Mouse (Mus musculus) liver, embryonic 15.5 days (tissue): ENCODE results near the gene Gpn1. TPM values are rescaled to one million over a fixed set of nuclear protein-coding genes. Genes with fewer than 3 reads are reported as not detected.
A peak's percentile ranks its signal among the peaks of the same experiment; 100 is the strongest.
"Not testable (repeated sequence)": the region's sequence is repeated elsewhere in the genome, so short reads cannot be mapped to it uniquely, and the experiment has no call there.

Experiments used
- ATAC-seq: fragments of 200-750 bp; cut with Nextera tagmentation; 2 replicates; pipeline ENCODE4 v1.8.0; 2017; ENCODE audit warnings: moderate number of reproducible peaks, mild to moderate bottlenecking, moderate library complexity; ENCODE audit not compliant: insufficient read depth
- H3K27ac ChIP-seq: fragments of 300-500 bp; sonication (generic); replicated peaks from 2 replicates; pipeline ENCODE4 v1.5.1; 2015; ENCODE audit warnings: mild to moderate bottlenecking, inconsistent platforms
- H3K27me3 ChIP-seq: fragments of 300-500 bp; sonication (generic); 2 replicates; pipeline ENCODE4 v1.6.1; 2015; ENCODE audit warnings: mild to moderate bottlenecking, inconsistent platforms
- H3K36me3 ChIP-seq: fragments of 300-500 bp; sonication (generic); replicated peaks from 2 replicates; pipeline ENCODE4 v1.6.1; 2015; ENCODE audit warnings: moderate library complexity, mild to moderate bottlenecking, inconsistent platforms
- H3K4me1 ChIP-seq: fragments of 300-500 bp; sonication (generic); replicated peaks from 2 replicates; pipeline ENCODE4 v1.6.1; 2015; ENCODE audit warnings: inconsistent platforms
- H3K4me2 ChIP-seq: fragments of 300-500 bp; sonication (generic); 2 replicates; pipeline ENCODE4 v1.6.1; 2015; ENCODE audit warnings: moderate library complexity, mild to moderate bottlenecking, inconsistent platforms
- H3K4me3 ChIP-seq: fragments of 300-500 bp; sonication (generic); replicated peaks from 2 replicates; pipeline ENCODE4 v1.5.1; 2015; ENCODE audit warnings: mild to moderate bottlenecking, inconsistent platforms
- H3K9ac ChIP-seq: fragments of 300-500 bp; sonication (generic); 2 replicates; pipeline ENCODE4 v1.6.1; 2015; ENCODE audit warnings: moderate library complexity, mild to moderate bottlenecking, inconsistent platforms
- H3K9me3 ChIP-seq: fragments of 300-500 bp; sonication (generic); replicated peaks from 2 replicates; pipeline ENCODE4 v1.6.1; 2016; ENCODE audit warnings: inconsistent platforms
- WGBS: fragments of 180-500 bp; shearing (Covaris S2); methylation state at CpG from one replicate; pipeline ENCODE4 v1.1.7; 2015; ENCODE audit warnings: mixed read lengths; ENCODE audit not compliant: insufficient replicate concordance; 5-methylcytosine and 5-hydroxymethylcytosine counted together
- polyA plus RNA-seq: library from polyadenylated mRNA; unstranded; fragments of >200 nt; fragmentation: Nextera tagmentation; extraction: Ambion mirVana; gene quantifications from 2 replicates; pipeline ENCODE4 v1.2.1, GENCODE M21; 2015

Gpn1 gene
- polyA plus RNA-seq, 1 experiment from 2014 or later = 18.5 TPM

GRCm38 (mm10) chr5:31489116-31489769 lies 5.3 kb upstream of the Gpn1 start:
- H3K9ac ChIP-seq = no peak overlapping the region
- no peak overlapping the region for H3K4me3 ChIP-seq
- peaks cover 5% of the 10 kb centered on the region for H3K4me1 ChIP-seq
- ATAC-seq = no peak
- H3K27me3 ChIP-seq = peaks cover 4% of the 10 kb centered on the region
- no peak overlapping the region for H3K4me2 ChIP-seq
- no peaks in the 10 kb centered on the region for H3K36me3 ChIP-seq
- 49% methylated on average over 7 of the region's 7 CpGs for WGBS
- no peak overlapping the region for H3K27ac ChIP-seq
- no peaks in the 10 kb centered on the region for H3K9me3 ChIP-seq

DNA sequence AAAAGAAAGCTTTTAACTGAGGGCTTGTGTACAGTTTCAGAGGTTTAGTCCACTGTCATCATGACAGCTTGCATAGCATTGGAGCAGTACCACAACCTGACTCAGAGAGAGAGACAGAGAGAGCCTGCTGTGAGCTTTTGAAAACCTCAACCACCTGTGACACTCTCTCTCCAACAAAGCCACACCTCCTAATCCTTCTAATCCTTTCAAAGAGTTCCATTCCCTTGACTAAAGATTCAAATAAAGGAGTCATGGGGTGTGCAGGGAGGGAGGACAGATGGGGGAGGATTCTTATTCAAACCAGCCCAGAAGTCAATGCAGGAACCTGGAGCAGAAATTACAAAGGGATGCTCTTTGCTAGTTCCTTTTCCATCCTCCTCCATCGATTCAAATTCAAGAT lies 2.5 kb upstream of the Gpn1 start:
- ATAC-seq = no peak
- Histone ChIP-seq H3K4me2 (no peak overlapping the region), H3K36me3 (peaks cover 7% of the 10 kb centered on the region), H3K4me3 (no peak overlapping the region), H3K9ac (no peak overlapping the region), H3K4me1 (peaks cover 18% of the 10 kb centered on the region), H3K27ac (no peak overlapping the region), H3K9me3 (no peaks in the 10 kb centered on the region), H3K27me3 (peaks cover 4% of the 10 kb centered on the region)
- WGBS = 49% methylated on average over 1 of the region's 1 CpGs

DNA sequence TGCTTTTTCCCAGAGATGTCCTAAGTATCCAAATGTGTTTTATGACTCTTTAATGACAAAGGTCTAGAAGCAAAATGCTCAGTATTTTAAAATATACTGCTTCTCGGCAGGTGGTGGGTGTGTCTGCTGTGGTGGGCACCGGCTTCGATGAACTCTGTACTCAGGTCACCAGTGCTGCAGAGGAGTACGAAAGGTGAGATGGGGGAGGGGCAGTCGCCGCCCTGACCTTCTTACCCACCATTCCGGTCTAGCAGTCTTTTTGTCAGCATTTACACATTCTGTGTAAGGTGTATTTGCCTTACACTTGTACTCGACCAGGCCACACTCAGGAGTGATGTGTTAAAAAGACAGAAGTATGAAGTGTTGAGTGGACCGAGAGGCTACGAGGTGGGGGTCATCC lies 10.3 kb downstream of the Gpn1 start:
- H3K9me3 ChIP-seq = no peaks in the 10 kb centered on the region
- 77% methylated on average over 10 of the region's 10 CpGs for WGBS
- no peaks in the 10 kb centered on the region for H3K27me3 ChIP-seq
- no peak overlapping the region for H3K27ac ChIP-seq
- H3K36me3 ChIP-seq = peaks cover 69% of the 10 kb centered on the region
- ATAC-seq = no peak
- no peak overlapping the region for H3K4me3 ChIP-seq
- no peak overlapping the region for H3K4me2 ChIP-seq
- H3K9ac ChIP-seq = no peak overlapping the region
- no peaks in the 10 kb centered on the region for H3K4me1 ChIP-seq

DNA sequence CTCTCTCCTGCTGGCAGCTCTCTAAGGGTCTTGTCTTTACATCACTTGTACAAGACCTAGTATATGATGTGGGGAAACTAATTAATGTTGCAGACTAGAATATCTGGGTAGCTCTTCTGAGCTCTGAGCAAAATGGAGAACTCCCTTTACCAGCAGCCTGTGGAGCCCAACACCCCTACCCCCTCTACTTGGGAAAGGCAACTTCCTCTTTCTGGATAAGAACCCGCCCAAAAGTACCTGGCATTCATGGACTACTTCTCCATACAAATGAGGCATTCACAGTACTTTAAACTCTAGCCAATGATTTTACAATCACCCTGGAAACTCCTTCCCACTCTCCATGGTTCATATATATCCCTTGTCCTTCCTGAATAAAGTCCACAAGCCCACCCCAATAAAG lies 17.9 kb downstream of the Gpn1 start:
- 0 out of 2 replicates have a peak overlapping the region, but pooled peaks have one; percentile 4 for H3K27ac ChIP-seq
- no peak overlapping the region for H3K4me2 ChIP-seq
- H3K9ac ChIP-seq = no peak overlapping the region
- H3K4me3 ChIP-seq = no peak overlapping the region
- no peaks in the 10 kb centered on the region for H3K27me3 ChIP-seq
- H3K36me3 ChIP-seq = peaks cover 73% of the 10 kb centered on the region
- 30% methylated on average over 1 of the region's 1 CpGs for WGBS
- H3K9me3 ChIP-seq = no peaks in the 10 kb centered on the region
- no peaks in the 10 kb centered on the region for H3K4me1 ChIP-seq
- ATAC-seq = no peak

GRCm38 (mm10) chr5:31520556-31520955 lies 26.0 kb downstream of the Gpn1 start:
- no peak overlapping the region for H3K4me3 ChIP-seq
- WGBS = 72% methylated on average over 6 of the region's 6 CpGs
- H3K4me2 ChIP-seq = no peak overlapping the region
- H3K27me3 ChIP-seq = no peaks in the 10 kb centered on the region
- H3K36me3 ChIP-seq = peaks cover 62% of the 10 kb centered on the region
- no peak overlapping the region for H3K9ac ChIP-seq
- no peak overlapping the region for H3K27ac ChIP-seq
- no peak for ATAC-seq
- H3K9me3 ChIP-seq = no peaks in the 10 kb centered on the region
- H3K4me1 ChIP-seq = peaks cover 3% of the 10 kb centered on the region

DNA sequence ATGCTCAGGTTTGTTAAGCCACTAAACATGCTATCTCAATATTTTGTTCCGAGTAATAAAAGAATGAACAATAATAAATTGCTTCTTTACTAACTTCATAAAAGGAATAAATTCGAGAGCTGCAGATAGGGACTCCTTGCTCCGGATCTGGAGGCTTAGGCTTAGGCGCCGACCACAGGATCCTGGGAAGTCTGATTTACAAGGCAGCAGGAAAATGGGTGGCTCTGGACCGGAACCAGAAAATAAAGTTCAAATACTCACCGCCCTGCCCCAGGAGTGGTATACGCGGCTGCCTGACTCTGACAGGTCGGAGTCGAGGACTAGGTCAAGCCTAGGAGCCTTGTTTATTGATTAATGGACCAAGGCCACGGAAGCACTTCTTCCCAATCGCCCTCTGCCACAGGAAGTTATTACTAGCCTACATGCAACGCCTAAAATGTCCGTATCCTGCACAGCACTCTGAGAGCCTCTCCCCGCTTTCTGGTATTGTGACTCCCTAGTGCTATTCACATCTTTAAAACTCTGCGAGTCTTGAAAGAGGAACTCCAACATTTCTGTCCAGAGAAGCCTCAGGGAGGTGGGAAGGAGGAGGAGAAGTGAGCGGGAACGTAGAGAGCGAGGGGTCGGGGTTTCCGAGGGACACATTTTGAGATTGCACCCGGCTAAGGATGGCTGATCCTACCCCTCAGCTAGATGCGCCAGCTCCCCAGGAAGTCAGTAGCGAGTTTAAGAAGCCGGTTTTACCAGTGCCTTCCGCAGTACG lies 32.0 kb downstream of the Gpn1 start, which contains the start of gene Slc4a1ap:
Slc4a1ap (plus strand) TSS at position 642 of the 763 bp plus-strand sequence.
- Histone ChIP-seq H3K36me3 (peaks cover 30% of the 10 kb centered on the region), H3K27ac (peak within 1 kb of the TSS; percentile 75), H3K4me2 (peak within 1 kb of the TSS; percentile 89), H3K4me3 (peak within 1 kb of the TSS; percentile 92), H3K27me3 (no peaks in the 10 kb centered on the region), H3K4me1 (peaks cover 19% of the 10 kb centered on the region), H3K9me3 (no peaks in the 10 kb centered on the region), H3K9ac (peak within 1 kb of the TSS; percentile 82)
- peak; percentile 85 for ATAC-seq
- under 1% methylated on average over 28 of the region's 28 CpGs for WGBS

- H3K4me1 ChIP-seq = peaks cover 19% of the 10 kb centered on the region
- H3K9ac ChIP-seq = peak overlapping the region; percentile 82
- peak overlapping the region; percentile 75 for H3K27ac ChIP-seq
- peak overlapping the region; percentile 89 for H3K4me2 ChIP-seq
- no peaks in the 10 kb centered on the region for H3K9me3 ChIP-seq
- H3K4me3 ChIP-seq = peak overlapping the region; percentile 92
- ATAC-seq = peak; percentile 41
- 1% methylated on average over 40 of the region's 40 CpGs for WGBS
- H3K27me3 ChIP-seq = no peaks in the 10 kb centered on the region
- peaks cover 34% of the 10 kb centered on the region for H3K36me3 ChIP-seq
Observed at GRCm38 (mm10) chr5:31527117-31527680, 32.7 kb downstream of the Gpn1 start.

GRCm38 (mm10) chr5:31527707-31528106 lies 33.2 kb downstream of the Gpn1 start, which contains the start of gene Supt7l:
Gene Supt7l, minus strand, starts transcription at chr5:31527807.
- Histone ChIP-seq H3K27ac (peak within 1 kb of the TSS; percentile 75), H3K4me2 (peak within 1 kb of the TSS; percentile 89), H3K4me3 (peak within 1 kb of the TSS; percentile 92), H3K4me1 (peaks cover 19% of the 10 kb centered on the region), H3K36me3 (peaks cover 34% of the 10 kb centered on the region), H3K9ac (peak within 1 kb of the TSS; percentile 82)
- not testable (repeated sequence) for H3K9me3 ChIP-seq, ATAC-seq, H3K27me3 ChIP-seq
- 66% methylated on average over 11 of the region's 11 CpGs for WGBS

DNA sequence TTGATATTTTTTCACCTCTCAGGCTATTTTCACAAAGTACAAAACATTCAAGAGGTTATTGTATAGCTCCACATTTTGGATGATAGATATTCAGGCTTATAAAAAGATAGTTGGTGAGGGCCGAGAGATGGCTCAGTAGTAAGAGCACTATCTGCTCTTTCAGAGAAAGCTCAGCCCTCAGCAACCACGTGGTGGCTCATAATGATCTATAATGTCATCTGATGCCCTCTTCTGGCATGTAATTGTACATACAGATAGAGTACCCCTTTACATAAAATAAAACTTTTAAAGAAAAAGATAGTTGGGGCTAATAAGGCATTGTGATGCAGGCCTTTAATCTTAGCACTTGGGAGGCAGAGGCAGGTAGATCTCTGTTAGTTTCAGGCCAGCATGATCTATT lies 34.0 kb downstream of the Gpn1 start:
- no peaks in the 10 kb centered on the region for H3K9me3 ChIP-seq
- H3K9ac ChIP-seq = no peak overlapping the region
- H3K27ac ChIP-seq = no peak overlapping the region
- peaks cover 40% of the 10 kb centered on the region for H3K36me3 ChIP-seq
- H3K27me3 ChIP-seq = no peaks in the 10 kb centered on the region
- peaks cover 19% of the 10 kb centered on the region for H3K4me1 ChIP-seq
- 16% methylated on average over 2 of the region's 2 CpGs for WGBS
- peak overlapping the region; percentile 89; the same call in 1 of the 2 replicates for H3K4me2 ChIP-seq
- no peak for ATAC-seq
- H3K4me3 ChIP-seq = 0 out of 2 replicates have a peak overlapping the region, but pooled peaks have one; percentile 92

DNA sequence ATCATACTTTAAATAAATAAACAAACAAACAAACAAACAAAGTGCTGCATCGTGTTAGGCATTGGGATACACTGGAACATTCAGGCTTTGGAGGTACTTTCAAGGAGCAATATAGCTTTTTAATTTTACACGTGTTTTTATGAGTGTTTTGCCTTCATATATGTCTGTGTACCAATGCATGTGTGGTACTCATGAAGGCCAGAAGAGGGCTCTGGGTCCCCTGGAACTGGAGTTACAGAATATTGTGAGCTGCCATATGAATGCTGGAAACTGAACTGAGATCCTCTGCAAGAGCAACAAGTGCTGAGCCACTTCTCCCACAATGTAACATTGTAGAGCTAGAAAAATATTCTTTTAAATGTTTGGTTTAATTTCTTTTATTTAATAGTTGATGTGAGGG lies 40.7 kb downstream of the Gpn1 start:
- H3K36me3 ChIP-seq = peaks cover 79% of the 10 kb centered on the region
- no peaks in the 10 kb centered on the region for H3K9me3 ChIP-seq
- no peaks in the 10 kb centered on the region for H3K27me3 ChIP-seq
- no peak overlapping the region for H3K27ac ChIP-seq
- no peak for ATAC-seq
- H3K4me1 ChIP-seq = no peaks in the 10 kb centered on the region
- no peak overlapping the region for H3K4me3 ChIP-seq
- no peak overlapping the region for H3K9ac ChIP-seq
- no peak overlapping the region for H3K4me2 ChIP-seq
- WGBS = 75% methylated on average over 2 of the region's 2 CpGs

GRCm38 (mm10) chr5:31559401-31559800 lies 64.9 kb downstream of the Gpn1 start:
- H3K9ac ChIP-seq = no peak overlapping the region
- no peak overlapping the region for H3K4me2 ChIP-seq
- H3K4me3 ChIP-seq = no peak overlapping the region
- no peak overlapping the region for H3K27ac ChIP-seq
- H3K9me3 ChIP-seq = no peaks in the 10 kb centered on the region
- H3K4me1 ChIP-seq = 0 out of 2 replicates have a peak, but pooled peaks cover 2% of the 10 kb centered on the region
- peaks cover 27% of the 10 kb centered on the region for H3K36me3 ChIP-seq
- ATAC-seq = no peak
- WGBS = 40% methylated on average over 1 of the region's 1 CpGs
- no peaks in the 10 kb centered on the region for H3K27me3 ChIP-seq
